Mouse (Mus musculus): Measurements from ENCODE around the gene Ndufa4. TPM values are rescaled to one million over a fixed set of nuclear protein-coding genes. Genes with fewer than 3 reads are reported as not detected.
"Not testable (repeated sequence)": the region's sequence is repeated elsewhere in the genome, so short reads cannot be mapped to it uniquely, and the experiment has no call there.

Gene Ndufa4
- 924 and 929 TPM in 2 replicates for polyA plus RNA-seq (2015; fragmentation: Nextera tagmentation; extraction: Ambion mirVana)

GRCm38 (mm10) chr6:11907269-11908032 lies at the start of gene Ndufa4, which contains the start of gene Phf14:
TSS of gene Ndufa4 (minus strand) at chr6:11907497.
TSS of gene Phf14 (plus strand) at chr6:11907809.
- H3K27me3 ChIP-seq, result no peaks in the 10 kb centered on the region
- under 1% methylated on average over 59 of the region's 59 CpGs for WGBS
- peak within 1 kb of the TSS; percentile 72 for H3K27ac ChIP-seq
- H3K9ac ChIP-seq (replicated peaks), result peak within 1 kb of the TSS; percentile 87
- peaks cover 22% of the 10 kb centered on the region for H3K4me1 ChIP-seq (replicated peaks)
- peak; percentile 99 for ATAC-seq
- peak within 1 kb of the TSS; percentile 82 for H3K4me3 ChIP-seq (replicated peaks)
- H3K36me3 ChIP-seq, result peaks cover 17% of the 10 kb centered on the region
- peak within 1 kb of the TSS; percentile 76 for H3K4me2 ChIP-seq (replicated peaks)
- no peaks in the 10 kb centered on the region for H3K9me3 ChIP-seq

DNA sequence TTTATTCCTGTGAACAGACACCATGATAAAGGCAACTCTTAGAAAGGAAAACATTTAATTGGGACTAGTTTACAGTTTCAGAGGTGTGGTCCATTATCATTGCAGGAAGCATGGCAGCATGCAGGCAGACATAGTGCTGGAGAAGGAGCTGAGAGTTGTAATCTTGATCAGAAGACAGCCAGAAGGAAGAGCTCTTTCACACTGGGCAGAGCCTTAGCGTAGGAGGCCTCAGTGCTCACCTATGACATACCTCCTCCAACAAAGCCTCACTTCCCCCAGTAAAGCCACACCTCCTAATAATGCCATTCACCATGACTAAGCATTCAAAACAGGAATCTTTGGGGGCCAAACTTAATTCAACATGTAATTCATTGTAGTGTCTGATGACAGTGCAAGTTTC lies 40.8 kb upstream of the Ndufa4 start:
- H3K4me3 ChIP-seq (replicated peaks), result no peak overlapping the region
- ATAC-seq, result no peak
- H3K27me3 ChIP-seq, result no peaks in the 10 kb centered on the region
- H3K4me2 ChIP-seq (replicated peaks), result no peak overlapping the region
- no peak overlapping the region for H3K27ac ChIP-seq
- peaks cover 9% of the 10 kb centered on the region; the same call in 1 of the 2 replicates for H3K4me1 ChIP-seq (replicated peaks)
- peaks cover 29% of the 10 kb centered on the region for H3K36me3 ChIP-seq
- no peak overlapping the region for H3K9ac ChIP-seq (replicated peaks)
- 90% methylated on average over 1 of the region's 1 CpGs for WGBS
- no peaks in the 10 kb centered on the region for H3K9me3 ChIP-seq

- 93% methylated on average over 4 of the region's 4 CpGs for WGBS
These were observed 34.8 kb upstream of the Ndufa4 start for GRCm38 (mm10) chr6:11942089-11942488.

GRCm38 (mm10) chr6:11940895-11941294 lies 33.6 kb upstream of the Ndufa4 start:
- Histone ChIP-seq H3K4me1 (replicated peaks) (0 out of 2 replicates have a peak, but pooled peaks cover 3% of the 10 kb centered on the region), H3K27ac (no peak overlapping the region), H3K36me3 (peaks cover 19% of the 10 kb centered on the region), H3K4me2 (replicated peaks) (no peak overlapping the region), H3K9me3 (no peaks in the 10 kb centered on the region), H3K9ac (replicated peaks) (no peak overlapping the region), H3K4me3 (replicated peaks) (no peak overlapping the region), H3K27me3 (no peaks in the 10 kb centered on the region)
- no peak for ATAC-seq

More at GRCm38 (mm10) chr6:11942089-11942488, 34.8 kb upstream of the Ndufa4 start:
- no peak overlapping the region for H3K27ac ChIP-seq
- no peak overlapping the region for H3K4me2 ChIP-seq (replicated peaks)
- H3K4me3 ChIP-seq (replicated peaks), result no peak overlapping the region
- no peaks in the 10 kb centered on the region for H3K9me3 ChIP-seq
- H3K4me1 ChIP-seq (replicated peaks), result 0 out of 2 replicates have a peak, but pooled peaks cover 3% of the 10 kb centered on the region
- H3K36me3 ChIP-seq, result peaks cover 27% of the 10 kb centered on the region
- H3K9ac ChIP-seq (replicated peaks), result no peak overlapping the region
- ATAC-seq, result no peak
- H3K27me3 ChIP-seq, result no peaks in the 10 kb centered on the region

DNA sequence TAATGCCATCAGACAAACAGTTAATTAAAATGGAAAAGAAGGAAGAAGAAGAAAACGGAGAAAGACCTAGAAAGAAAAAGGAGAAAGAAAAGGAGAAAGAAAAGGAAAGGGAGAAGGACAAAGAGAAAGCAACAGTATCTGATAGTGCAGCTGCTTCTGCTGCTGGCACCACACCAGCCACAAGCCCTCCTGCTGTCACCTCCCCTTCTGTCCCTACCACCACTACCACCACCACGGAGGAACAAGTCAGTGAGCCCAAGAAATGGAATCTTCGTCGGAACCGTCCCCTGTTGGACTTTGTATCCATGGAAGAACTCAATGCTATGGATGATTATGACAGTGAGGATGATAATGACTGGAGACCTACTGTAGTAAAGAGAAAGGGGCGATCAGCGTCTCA lies 26.1 kb upstream of the Ndufa4 start:
- peaks cover 9% of the 10 kb centered on the region for H3K36me3 ChIP-seq
- no peak overlapping the region for H3K27ac ChIP-seq
- H3K9me3 ChIP-seq, result no peaks in the 10 kb centered on the region
- no peak overlapping the region for H3K4me3 ChIP-seq (replicated peaks)
- no peak overlapping the region for H3K9ac ChIP-seq (replicated peaks)
- H3K4me1 ChIP-seq (replicated peaks), result peaks cover 10% of the 10 kb centered on the region
- ATAC-seq, result no peak
- H3K27me3 ChIP-seq, result no peaks in the 10 kb centered on the region
- WGBS, result 97% methylated on average over 7 of the region's 7 CpGs
- no peak overlapping the region for H3K4me2 ChIP-seq (replicated peaks)

- Histone ChIP-seq H3K9ac (replicated peaks) (peak overlapping the region; percentile 95), H3K9me3 (0 out of 2 replicates have a peak, but pooled peaks cover 3% of the 10 kb centered on the region), H3K4me2 (replicated peaks) (peak overlapping the region; percentile 67), H3K27ac (peak overlapping the region; percentile 14; the same call in 1 of the 2 replicates), H3K4me1 (replicated peaks) (peaks cover 28% of the 10 kb centered on the region), H3K4me3 (replicated peaks) (peak overlapping the region; percentile 77), H3K27me3 (no peaks in the 10 kb centered on the region), H3K36me3 (peaks cover 10% of the 10 kb centered on the region)
- ATAC-seq, result no peak
- WGBS, result 83% methylated on average over 6 of the region's 6 CpGs
These were observed 20.2 kb upstream of the Ndufa4 start for GRCm38 (mm10) chr6:11927485-11927884.

GRCm38 (mm10) chr6:11926082-11926595 lies 18.8 kb upstream of the Ndufa4 start:
- Histone ChIP-seq H3K4me1 (replicated peaks) (peaks cover 28% of the 10 kb centered on the region), H3K4me2 (replicated peaks) (peak overlapping the region; percentile 67), H3K27me3 (no peaks in the 10 kb centered on the region), H3K36me3 (peaks cover 10% of the 10 kb centered on the region), H3K4me3 (replicated peaks) (peak overlapping the region; percentile 77), H3K9me3 (0 out of 2 replicates have a peak, but pooled peaks cover 3% of the 10 kb centered on the region), H3K9ac (replicated peaks) (peak overlapping the region; percentile 95), H3K27ac (peak overlapping the region; percentile 99)
- WGBS, result under 1% methylated on average over 40 of the region's 40 CpGs
- ATAC-seq, result peak; percentile 91

- under 1% methylated on average over 20 of the region's 20 CpGs for WGBS
These were observed 18.3 kb upstream of the Ndufa4 start for GRCm38 (mm10) chr6:11925496-11926041.

DNA sequence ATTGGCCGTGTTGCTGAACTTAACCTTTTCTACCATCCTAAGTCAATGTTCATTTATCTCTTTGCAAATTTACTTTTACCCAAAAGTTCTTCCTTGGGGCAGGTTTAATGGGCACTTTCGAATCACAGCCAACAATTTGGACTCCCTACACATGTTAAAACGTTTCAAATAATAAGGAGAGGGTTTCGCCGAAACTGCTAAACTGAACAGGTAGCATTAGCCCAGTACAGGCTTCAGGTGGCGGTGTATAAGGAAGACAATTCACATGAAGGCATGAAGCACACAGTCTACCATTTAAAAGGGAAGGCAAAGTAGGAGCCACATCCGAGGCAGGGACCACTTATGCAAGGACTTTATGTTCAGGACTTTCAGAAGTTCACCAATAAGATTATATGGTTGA lies 873 bp upstream of the Ndufa4 start:
- Histone ChIP-seq H3K4me3 (replicated peaks) (peak overlapping the region; percentile 82), H3K4me2 (replicated peaks) (peak overlapping the region; percentile 76), H3K27me3 (no peaks in the 10 kb centered on the region), H3K4me1 (replicated peaks) (peaks cover 22% of the 10 kb centered on the region), H3K36me3 (peaks cover 15% of the 10 kb centered on the region), H3K9ac (replicated peaks) (peak overlapping the region; percentile 87), H3K9me3 (no peaks in the 10 kb centered on the region), H3K27ac (no peak overlapping the region)
- no peak for ATAC-seq
- 28% methylated on average over 7 of the region's 7 CpGs for WGBS

More at GRCm38 (mm10) chr6:11925496-11926041, 18.3 kb upstream of the Ndufa4 start:
- H3K36me3 ChIP-seq, result peaks cover 10% of the 10 kb centered on the region
- peak overlapping the region; percentile 99 for H3K27ac ChIP-seq
- 0 out of 2 replicates have a peak, but pooled peaks cover 3% of the 10 kb centered on the region for H3K9me3 ChIP-seq
- peak overlapping the region; percentile 95 for H3K9ac ChIP-seq (replicated peaks)
- H3K4me2 ChIP-seq (replicated peaks), result peak overlapping the region; percentile 67
- H3K4me1 ChIP-seq (replicated peaks), result peaks cover 28% of the 10 kb centered on the region
- H3K4me3 ChIP-seq (replicated peaks), result peak overlapping the region; percentile 77
- peak; percentile 97 for ATAC-seq
- no peaks in the 10 kb centered on the region for H3K27me3 ChIP-seq

DNA sequence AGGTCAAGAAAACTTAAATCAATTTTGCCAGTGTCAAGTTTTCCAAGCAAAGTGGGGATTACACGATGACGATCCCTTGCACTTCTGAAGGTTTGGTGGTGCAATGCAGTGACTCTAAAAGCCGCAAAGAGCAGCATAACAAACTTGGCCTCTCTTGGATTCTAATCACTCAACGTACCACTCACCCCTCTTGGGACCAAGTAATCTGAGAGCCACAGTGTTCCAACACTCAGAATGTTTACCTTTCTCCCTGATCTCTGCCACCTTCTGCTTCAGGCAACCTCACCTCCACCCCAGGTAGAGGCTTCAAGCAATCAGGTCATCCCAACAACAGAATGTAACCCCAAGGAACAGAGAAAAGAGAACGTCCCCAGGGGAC lies 418 bp downstream of the Ndufa4 start:
- Histone ChIP-seq H3K4me2 (replicated peaks) (peak overlapping the region; percentile 76), H3K9ac (replicated peaks) (peak overlapping the region; percentile 87), H3K4me3 (replicated peaks) (peak overlapping the region; percentile 82), H3K36me3 (peaks cover 23% of the 10 kb centered on the region), H3K4me1 (replicated peaks) (peaks cover 22% of the 10 kb centered on the region), H3K27ac (peak overlapping the region; percentile 72), H3K9me3 (no peaks in the 10 kb centered on the region), H3K27me3 (no peaks in the 10 kb centered on the region)
- no peak for ATAC-seq
- WGBS, result 2% methylated on average over 5 of the region's 5 CpGs

DNA sequence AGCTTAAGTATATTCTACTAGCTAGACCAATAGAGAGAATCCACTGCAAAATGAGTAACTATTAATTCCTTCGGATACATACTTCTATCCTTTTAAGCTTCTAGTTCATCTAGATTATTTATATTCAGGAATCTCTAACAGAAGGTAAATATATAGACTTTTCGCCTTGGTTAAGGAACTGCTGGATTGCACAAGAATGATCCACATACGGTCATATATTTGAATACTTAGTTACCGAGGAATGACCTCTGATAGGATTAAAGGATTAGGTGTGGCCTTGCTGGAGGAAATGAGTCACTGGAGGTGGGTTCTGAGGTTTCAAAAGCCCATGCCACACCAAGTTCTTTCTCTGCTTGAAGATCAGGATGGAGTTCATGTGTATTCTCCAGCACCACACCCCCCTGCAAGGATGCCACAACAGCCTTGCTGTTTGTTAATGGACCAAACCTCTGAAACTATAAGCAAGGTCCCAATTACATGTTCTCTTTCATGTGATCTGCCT lies 6.4 kb downstream of the Ndufa4 start:
- H3K4me3 ChIP-seq (replicated peaks), result no peak overlapping the region
- WGBS, result 75% methylated on average over 4 of the region's 4 CpGs

DNA sequence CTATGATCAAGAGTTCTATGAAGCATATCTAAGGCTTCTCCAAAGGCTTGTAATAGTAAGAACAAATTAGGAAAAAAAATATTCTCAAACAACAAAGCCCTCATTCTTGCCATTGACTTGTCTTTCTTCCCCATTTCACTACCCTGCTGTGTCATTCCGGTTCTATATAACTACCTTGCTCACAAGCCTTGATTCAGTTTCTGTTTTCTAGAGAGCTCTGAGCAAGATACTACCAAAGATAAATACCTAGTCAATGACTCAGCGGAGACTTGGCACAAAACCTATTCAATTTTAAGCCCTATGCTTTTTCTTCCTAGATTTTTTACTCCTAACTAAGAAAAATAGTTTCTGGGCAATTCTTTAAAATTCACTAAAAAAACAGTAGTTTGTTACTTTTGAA lies 31.9 kb downstream of the Ndufa4 start:
- not testable (repeated sequence) for H3K4me1 ChIP-seq (replicated peaks); H3K9me3 ChIP-seq; H3K9ac ChIP-seq (replicated peaks); H3K36me3 ChIP-seq; ATAC-seq; H3K4me2 ChIP-seq (replicated peaks); H3K4me3 ChIP-seq (replicated peaks); H3K27ac ChIP-seq; H3K27me3 ChIP-seq
- no CpG with 5 or more reads among the region's 2 CpGs for WGBS

More for the DNA sequence above, 6.4 kb downstream of the Ndufa4 start:
- no peak overlapping the region for H3K4me2 ChIP-seq (replicated peaks)
- H3K9me3 ChIP-seq, result no peaks in the 10 kb centered on the region
- H3K36me3 ChIP-seq, result peaks cover 46% of the 10 kb centered on the region
- ATAC-seq, result no peak
- H3K9ac ChIP-seq (replicated peaks), result no peak overlapping the region
- no peaks in the 10 kb centered on the region for H3K27me3 ChIP-seq
- H3K4me1 ChIP-seq (replicated peaks), result peaks cover 6% of the 10 kb centered on the region
- H3K27ac ChIP-seq, result no peak overlapping the region
